Mouse (Mus musculus) telencephalon, adult 2 months (tissue): ENCODE measurements around the gene Nudt1.

ENCODE experiments used
- DNase-seq: peaks from one replicate; pipeline ENCODE4 v3.0.0-alpha.2; 2011; ENCODE audit warnings: low read depth, low spot score

Gene Nudt1

GRCm38 (mm10) chr5:140382688-140383087 lies 61.2 kb downstream of the Nudt1 start:
- DNase-seq: no peak

- DNase-seq: no peak
Observed at GRCm38 (mm10) chr5:140383559-140383958, 62.1 kb downstream of the Nudt1 start.

DNA sequence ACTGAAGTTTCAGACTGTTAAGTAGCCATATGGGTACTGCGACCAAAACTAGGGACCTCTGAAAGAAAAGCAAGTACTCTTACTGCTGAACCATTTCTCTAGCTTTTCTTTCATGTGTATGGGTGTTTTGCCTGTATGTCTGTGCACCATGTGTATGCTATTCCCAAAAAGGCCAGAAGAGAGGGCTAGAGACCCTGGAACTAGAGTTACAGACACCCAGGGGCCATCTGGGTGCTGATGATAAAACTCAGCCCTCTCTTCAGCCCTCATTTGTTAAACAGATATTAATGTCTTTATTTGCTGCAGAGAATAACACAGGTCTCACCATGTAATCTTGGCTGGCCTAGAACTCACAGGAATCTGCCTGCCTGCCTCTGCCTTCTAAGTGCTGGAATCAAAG lies 63.0 kb downstream of the Nudt1 start:
- DNase-seq: no peak

- no peak for DNase-seq
Observed at GRCm38 (mm10) chr5:140387236-140387635, 65.8 kb downstream of the Nudt1 start.
